Mouse (Mus musculus) midbrain, embryonic 14.5 days (tissue): ENCODE measurements at regions not wholly inside any gene's neighbourhood (a gene's known extent, or its start where the extent isn't known, plus 50 kb on each side); places are given as distances from the start of the nearest gene placed in this dataset.

Experiments
- ATAC-seq: fragments of 200-750 bp; cut with Nextera tagmentation; 2 replicates; pipeline ENCODE4 v1.8.0; 2017; ENCODE audit warnings: moderate number of reproducible peaks, moderate library complexity; ENCODE audit not compliant: low FRiP score, low TSS enrichment
- DNase-seq: peaks from one replicate; pipeline ENCODE4 v3.0.0-alpha.2; 2015
- H3K27ac ChIP-seq: fragments of 300-500 bp; sonication (generic); replicated peaks from 2 replicates; pipeline ENCODE4 v1.5.1; 2014; ENCODE audit warnings: mild to moderate bottlenecking, low read depth, low read length, moderate library complexity
- H3K27me3 ChIP-seq: fragments of 300-500 bp; sonication (generic); 2 replicates; pipeline ENCODE4 v1.6.1; 2014; ENCODE audit warnings: low read length, control low read depth, mixed read lengths; ENCODE audit not compliant: control insufficient read depth, insufficient read depth
- H3K36me3 ChIP-seq: fragments of 300-500 bp; sonication (generic); 2 replicates; pipeline ENCODE4 v1.6.1; 2014; ENCODE audit warnings: low read length, control low read depth; ENCODE audit not compliant: control insufficient read depth, insufficient read depth
- H3K4me1 ChIP-seq: fragments of 300-500 bp; sonication (generic); 2 replicates; pipeline ENCODE4 v1.6.1; 2014; ENCODE audit warnings: mild to moderate bottlenecking, antibody characterized with exemption, low read length, control low read depth; ENCODE audit not compliant: control insufficient read depth, insufficient read depth
- H3K4me2 ChIP-seq: fragments of 300-500 bp; sonication (generic); 2 replicates; pipeline ENCODE4 v1.6.1; 2014; ENCODE audit warnings: mild to moderate bottlenecking, low read length, moderate library complexity
- H3K4me3 ChIP-seq: fragments of 300-500 bp; sonication (generic); replicated peaks from 2 replicates; pipeline ENCODE4 v1.5.1; 2014; ENCODE audit warnings: low read depth, low read length
- H3K9ac ChIP-seq: fragments of 300-500 bp; sonication (generic); replicated peaks from 2 replicates; pipeline ENCODE4 v1.6.1; 2014; ENCODE audit warnings: mild to moderate bottlenecking, low read length, moderate library complexity
- H3K9me3 ChIP-seq: fragments of 300-500 bp; sonication (generic); 2 replicates; pipeline ENCODE4 v1.6.1; 2016; ENCODE audit warnings: low read length, control low read depth, mixed read lengths; ENCODE audit not compliant: control insufficient read depth
- WGBS: fragments of 180-500 bp; shearing (Covaris S2); extraction: QIAGEN DNeasy Blood & Tissue Kit; methylation state at CpG from one replicate; pipeline ENCODE4 v1.1.7; 2014; 5-methylcytosine and 5-hydroxymethylcytosine counted together

DNA sequence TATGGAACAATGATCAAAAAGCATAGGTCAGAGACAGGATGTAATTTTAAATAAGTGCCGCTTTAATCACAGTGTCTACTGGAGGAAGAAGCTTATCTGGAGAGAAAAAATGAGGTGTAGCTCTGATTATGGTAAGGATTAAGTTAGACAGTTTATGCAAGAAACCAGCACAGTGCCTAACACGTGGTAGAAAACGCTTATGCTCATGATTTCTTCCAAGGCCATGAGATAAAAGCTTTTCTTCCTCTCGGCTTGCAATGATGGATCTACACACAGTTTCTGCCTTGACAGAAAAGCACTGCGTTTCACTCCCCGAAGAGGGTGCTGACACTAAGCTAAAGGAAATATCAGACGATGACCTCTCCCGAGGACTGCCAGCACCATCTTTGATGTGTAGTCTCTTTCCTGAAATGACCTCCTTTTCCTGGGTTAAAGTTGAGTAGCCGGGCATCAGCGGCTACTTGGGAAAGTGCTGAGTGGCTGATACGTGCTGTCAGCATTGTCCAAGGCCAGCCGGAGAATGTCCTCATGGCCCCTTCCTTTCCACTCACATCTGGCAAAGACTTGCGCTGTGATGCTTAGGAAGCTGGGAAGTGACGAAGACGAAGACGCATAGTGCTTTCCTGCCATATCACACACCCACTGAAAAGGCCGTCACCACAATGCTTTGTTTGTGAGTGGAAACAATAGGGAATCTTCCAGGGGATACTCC is 72.0 kb downstream of the Hoxa1 start:
- H3K4me1 ChIP-seq = no peaks in the 10 kb centered on the region
- no peak overlapping the region for H3K4me3 ChIP-seq
- no peaks in the 10 kb centered on the region for H3K9me3 ChIP-seq
- no peaks in the 10 kb centered on the region for H3K27me3 ChIP-seq
- ATAC-seq (no peak), DNase-seq (no peak)
- H3K36me3 ChIP-seq = no peaks in the 10 kb centered on the region
- H3K27ac ChIP-seq = no peak overlapping the region
- H3K4me2 ChIP-seq = no peak overlapping the region
- H3K9ac ChIP-seq = no peak overlapping the region
- WGBS = 88% methylated on average over 17 of the region's 17 CpGs

DNA sequence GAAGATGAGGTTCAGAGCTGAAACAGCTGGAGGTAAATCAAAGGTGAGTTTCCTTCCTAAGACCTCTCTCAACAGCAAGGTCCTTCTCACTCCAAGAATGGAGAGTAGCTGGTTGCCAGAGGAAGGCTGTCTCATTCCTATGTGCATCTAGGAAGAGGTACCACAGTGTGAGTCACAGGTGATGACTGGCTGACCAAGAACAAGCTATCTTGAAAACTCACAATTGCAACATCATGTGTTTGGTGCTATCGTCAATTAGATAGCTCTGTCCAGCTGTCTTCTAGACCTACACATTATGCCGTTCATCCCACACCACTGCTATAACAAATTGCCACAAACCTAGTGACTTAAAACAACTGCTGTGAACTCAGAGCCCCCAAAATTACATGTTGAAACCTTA is 72.3 kb upstream of the Skap2 start:
- Histone ChIP-seq H3K9me3 (no peaks in the 10 kb centered on the region), H3K27me3 (no peaks in the 10 kb centered on the region), H3K36me3 (no peaks in the 10 kb centered on the region), H3K4me2 (no peak overlapping the region), H3K27ac (no peak overlapping the region), H3K4me1 (no peaks in the 10 kb centered on the region), H3K9ac (no peak overlapping the region), H3K4me3 (no peak overlapping the region)
- DNase-seq (no peak), ATAC-seq (no peak)
- 98% methylated on average over 2 of the region's 2 CpGs for WGBS

- no peaks in the 10 kb centered on the region for H3K9me3 ChIP-seq
- H3K4me3 ChIP-seq = no peak overlapping the region
- peaks cover 4% of the 10 kb centered on the region; the same call in 1 of the 2 replicates for H3K4me1 ChIP-seq
- ATAC-seq (no peak), DNase-seq (no peak)
- no peaks in the 10 kb centered on the region for H3K27me3 ChIP-seq
- H3K9ac ChIP-seq = no peak overlapping the region
- no peak overlapping the region for H3K27ac ChIP-seq
- H3K4me2 ChIP-seq = peak overlapping the region; percentile 40; the same call in 1 of the 2 replicates
- WGBS = 14% methylated on average over 7 of the region's 7 CpGs
- no peaks in the 10 kb centered on the region for H3K36me3 ChIP-seq
Measured at GRCm38 (mm10) chr6:52079501-52079900, 67.2 kb upstream of the Skap2 start.

GRCm38 (mm10) chr6:52078530-52079340 is 66.4 kb upstream of the Skap2 start:
- WGBS = 14% methylated on average over 12 of the region's 12 CpGs
- Histone ChIP-seq H3K27me3 (no peaks in the 10 kb centered on the region), H3K9me3 (no peaks in the 10 kb centered on the region), H3K27ac (no peak overlapping the region), H3K4me1 (peaks cover 4% of the 10 kb centered on the region; the same call in 1 of the 2 replicates), H3K4me3 (no peak overlapping the region), H3K36me3 (no peaks in the 10 kb centered on the region), H3K9ac (no peak overlapping the region), H3K4me2 (peak overlapping the region; percentile 40)
- peak; percentile 62 for DNase-seq
- no peak for ATAC-seq

- Histone ChIP-seq H3K4me2 (no peak overlapping the region), H3K27ac (no peak overlapping the region), H3K27me3 (no peaks in the 10 kb centered on the region), H3K4me1 (peaks cover 4% of the 10 kb centered on the region; the same call in 1 of the 2 replicates), H3K36me3 (no peaks in the 10 kb centered on the region), H3K4me3 (no peak overlapping the region), H3K9ac (no peak overlapping the region), H3K9me3 (no peaks in the 10 kb centered on the region)
- ATAC-seq (no peak), DNase-seq (no peak)
- WGBS = 72% methylated on average over 15 of the region's 15 CpGs
Measured at GRCm38 (mm10) chr6:52076179-52076932, 64.0 kb upstream of the Skap2 start.

- Histone ChIP-seq H3K27ac (no peak overlapping the region), H3K27me3 (no peaks in the 10 kb centered on the region), H3K9me3 (no peaks in the 10 kb centered on the region), H3K36me3 (no peaks in the 10 kb centered on the region), H3K4me1 (peaks cover 4% of the 10 kb centered on the region; the same call in 1 of the 2 replicates), H3K9ac (no peak overlapping the region), H3K4me3 (no peak overlapping the region), H3K4me2 (no peak overlapping the region)
- DNase-seq (no peak), ATAC-seq (no peak)
- 95% methylated on average over 2 of the region's 2 CpGs for WGBS
Measured at GRCm38 (mm10) chr6:52074904-52075303, 62.6 kb upstream of the Skap2 start.

GRCm38 (mm10) chr6:52067151-52067550 is 54.8 kb upstream of the Skap2 start:
- ATAC-seq (no peak), DNase-seq (no peak)
- Histone ChIP-seq H3K27me3 (no peaks in the 10 kb centered on the region), H3K36me3 (no peaks in the 10 kb centered on the region), H3K27ac (no peak overlapping the region), H3K4me3 (no peak overlapping the region), H3K4me2 (no peak overlapping the region), H3K9ac (no peak overlapping the region), H3K4me1 (0 out of 2 replicates have a peak, but pooled peaks cover 3% of the 10 kb centered on the region), H3K9me3 (no peaks in the 10 kb centered on the region)
- 83% methylated on average over 9 of the region's 9 CpGs for WGBS

- 89% methylated on average over 10 of the region's 10 CpGs for WGBS
- no peaks in the 10 kb centered on the region for H3K27me3 ChIP-seq
- H3K36me3 ChIP-seq = no peaks in the 10 kb centered on the region
- H3K4me3 ChIP-seq = no peak overlapping the region
- H3K4me1 ChIP-seq = 0 out of 2 replicates have a peak, but pooled peaks cover 3% of the 10 kb centered on the region
- H3K9me3 ChIP-seq = no peaks in the 10 kb centered on the region
- no peak overlapping the region for H3K4me2 ChIP-seq
- no peak for DNase-seq
- no peak overlapping the region for H3K9ac ChIP-seq
- no peak overlapping the region for H3K27ac ChIP-seq
- no peak for ATAC-seq
Measured at GRCm38 (mm10) chr6:52065652-52066051, 53.3 kb upstream of the Skap2 start.
